Mouse (Mus musculus) adrenal gland, adult 8-10 months (tissue): Measurements from ENCODE around the gene Nrxn1. TPM values are rescaled to one million over a fixed set of nuclear protein-coding genes. Genes with fewer than 3 reads are reported as not detected.

Source experiments
- DNase-seq: peaks from one replicate; pipeline ENCODE4 v3.0.0; 2022
- microRNA-seq, 2 experiments: library from miRNA; unstranded; fragments of <30 nt; microRNA quantifications; one replicate each; pipeline ENCODE4 v1.2.0; 2022
- total RNA-seq, 4 experiments: library from RNA; stranded (reverse); gene quantifications; 2 replicates each; pipeline ENCODE4 v1.2.4; 2022

Gene Nrxn1
- total RNA-seq, 4 experiments from 2014 or later = 14.2 to 45.2 (median 31.2) TPM

GRCm38 (mm10) chr17:90062866-90063265, 1030.0 kb downstream of the Nrxn1 start:
- DNase-seq = no peak

GRCm38 (mm10) chr17:90060872-90061271, 1032.0 kb downstream of the Nrxn1 start:
- DNase-seq = no peak

GRCm38 (mm10) chr17:90060168-90060567, 1032.7 kb downstream of the Nrxn1 start:
- no peak for DNase-seq

GRCm38 (mm10) chr17:90059320-90060111, 1033.4 kb downstream of the Nrxn1 start:
- DNase-seq = no peak

- DNase-seq = no peak
Observed at GRCm38 (mm10) chr17:90054312-90054711, 1038.6 kb downstream of the Nrxn1 start.

- DNase-seq = no peak
Observed at GRCm38 (mm10) chr17:90039316-90039715, 1053.6 kb downstream of the Nrxn1 start.

GRCm38 (mm10) chr17:90032416-90032815, 1060.5 kb downstream of the Nrxn1 start:
- DNase-seq = no peak

- DNase-seq = no peak
Observed at GRCm38 (mm10) chr17:90016636-90017035, 1076.2 kb downstream of the Nrxn1 start.

- DNase-seq = no peak
Observed at GRCm38 (mm10) chr17:90011761-90012160, 1081.1 kb downstream of the Nrxn1 start.

- DNase-seq = no peak
Observed at GRCm38 (mm10) chr17:90007438-90008109, 1085.3 kb downstream of the Nrxn1 start.

GRCm38 (mm10) chr17:89990651-89991050, 1102.2 kb downstream of the Nrxn1 start:
- no peak for DNase-seq

Small RNA genes lying within 50 kb of the gene (microRNA-seq; reads per million reads assigned to microRNA genes)
- gene Gm24510 = 0 reads per million in 2 experiments
- gene Gm27475 = 0 reads per million in 2 experiments
- 0 reads per million in 2 experiments for gene Gm47307
